Mouse (Mus musculus) hindbrain, embryonic 14.5 days (tissue): Measurements from ENCODE around the gene Pmm2. TPM values are rescaled to one million over a fixed set of nuclear protein-coding genes. Genes with fewer than 3 reads are reported as not detected.

Experiments
- microRNA-seq: library from miRNA; unstranded; fragments of <30 nt; microRNA quantifications from one replicate; pipeline ENCODE4, GENCODE M21; 2016
- polyA plus RNA-seq: library from polyadenylated mRNA; unstranded; fragments of >200 nt; fragmentation: Nextera tagmentation; extraction: Ambion mirVana; gene quantifications from 2 replicates; pipeline ENCODE4 v1.2.1, GENCODE M21; 2014

The Pmm2 gene
- polyA plus RNA-seq, 1 experiment from 2014 or later: 37.0 TPM

Small RNA genes lying within 50 kb of the gene (microRNA-seq; reads per million reads assigned to microRNA genes)
- not detected for gene Gm22137

Other genes with a start within 250 kb of the Pmm2 start
- 0.68 and 0.86 TPM in 2 replicates for gene Tmem114, start 212.5 kb upstream of the Pmm2 start, polyA plus RNA-seq
- gene Mettl22, start 166.9 kb upstream of the Pmm2 start, polyA plus RNA-seq: 49.7 and 53.8 TPM in 2 replicates
- 69.5 and 74.3 TPM in 2 replicates for gene Abat, start 124.2 kb upstream of the Pmm2 start, polyA plus RNA-seq
- gene Tmem186, start within 50 bp of the Pmm2 start, polyA plus RNA-seq: 15.1 and 15.3 TPM in 2 replicates
- 57.0 and 58.8 TPM in 2 replicates for gene Carhsp1, start 34.5 kb downstream of the Pmm2 start, polyA plus RNA-seq
- 0.35 TPM in 1 of 2 replicates, not detected in the other for gene Gm5767, start 43.1 kb downstream of the Pmm2 start, polyA plus RNA-seq
- 44.7 and 44.9 TPM in 2 replicates for gene Usp7, start 154.6 kb downstream of the Pmm2 start, polyA plus RNA-seq
- 23.5 and 25.6 TPM in 2 replicates for gene 1810013L24Rik, start 192.4 kb downstream of the Pmm2 start, polyA plus RNA-seq